Mouse (Mus musculus): ENCODE measurements around the gene Ehd4. TPM values are rescaled to one million over a fixed set of nuclear protein-coding genes. Genes with fewer than 3 reads are reported as not detected.

The Ehd4 gene
- polyA plus RNA-seq, 1 experiment, result 101 TPM

GRCm38 (mm10) chr2:120064639-120065038, 89.8 kb downstream of the Ehd4 start:
- no peak overlapping the region for H3K4me3 ChIP-seq
- no peaks in the 10 kb centered on the region for H3K79me2 ChIP-seq (ENCODE audit: control insufficient read depth, insufficient read depth)
- peaks cover 9% of the 10 kb centered on the region for H3K27me3 ChIP-seq (ENCODE audit: control insufficient read depth, insufficient read depth, insufficient read length)
- no peak overlapping the region for H3K4me2 ChIP-seq (ENCODE audit: low read depth)
- no peaks in the 10 kb centered on the region for H3K36me3 ChIP-seq (ENCODE audit: control insufficient read depth, insufficient read depth)
- no peak for TF ChIP-seq SRF (IDR thresholded peaks at IDR 0.05; ENCODE audit: control insufficient read depth, insufficient read length, low read depth)
- no peak for TF ChIP-seq TCF3 (IDR thresholded peaks at IDR 0.05; ENCODE audit: insufficient read length, low read depth)
- no peak for TF ChIP-seq TCF12 (IDR thresholded peaks at IDR 0.05; ENCODE audit: insufficient read depth, poor library complexity, severe bottlenecking)
- no peak for TF ChIP-seq POLR2AphosphoS2 (IDR thresholded peaks at IDR 0.05; ENCODE audit: insufficient read length, low read depth)
- no peak for TF ChIP-seq POLR2A (IDR thresholded peaks at IDR 0.05; ENCODE audit: insufficient read length, low read depth)
- TF ChIP-seq USF1 (IDR thresholded peaks at IDR 0.05; ENCODE audit: low read depth), result no peak
- TF ChIP-seq E2F4 (IDR thresholded peaks at IDR 0.05; ENCODE audit: insufficient read depth), result no peak
- no peak for TF ChIP-seq CEBPB (IDR thresholded peaks at IDR 0.05; ENCODE audit: insufficient read depth, poor library complexity, severe bottlenecking)
- TF ChIP-seq REST (IDR thresholded peaks at IDR 0.05; ENCODE audit: insufficient read depth, insufficient read length), result no peak
- no peak for TF ChIP-seq MAX (IDR thresholded peaks at IDR 0.05; ENCODE audit: low read depth)
- TF ChIP-seq MYOG (IDR thresholded peaks at IDR 0.05; ENCODE audit: control insufficient read depth in 1 of 3, insufficient read depth in 1 of 3, insufficient read length in 2 of 3, low read depth in 2 of 3), result no peak
- no peak overlapping the region for H3ac ChIP-seq (ENCODE audit: control insufficient read depth, insufficient read length)

GRCm38 (mm10) chr2:120062248-120062647, 92.2 kb downstream of the Ehd4 start:
- no peaks in the 10 kb centered on the region for H3K79me2 ChIP-seq (ENCODE audit: control insufficient read depth, insufficient read depth)
- no peak overlapping the region for H3K4me2 ChIP-seq (ENCODE audit: low read depth)
- H3ac ChIP-seq (ENCODE audit: control insufficient read depth, insufficient read length), result no peak overlapping the region
- H3K27me3 ChIP-seq (ENCODE audit: control insufficient read depth, insufficient read depth, insufficient read length), result peaks cover 26% of the 10 kb centered on the region
- H3K4me3 ChIP-seq, result no peak overlapping the region
- H3K36me3 ChIP-seq (ENCODE audit: control insufficient read depth, insufficient read depth), result no peaks in the 10 kb centered on the region
- no peak for TF ChIP-seq TCF12 (IDR thresholded peaks at IDR 0.05; ENCODE audit: insufficient read depth, poor library complexity, severe bottlenecking)
- TF ChIP-seq MYOD1 (IDR thresholded peaks at IDR 0.05; ENCODE audit: control insufficient read depth in 1 of 3, insufficient read length in 2 of 3, low read depth in 2 of 3), result no peak
- TF ChIP-seq POLR2AphosphoS2 (IDR thresholded peaks at IDR 0.05; ENCODE audit: insufficient read length, low read depth), result no peak
- TF ChIP-seq CEBPB (IDR thresholded peaks at IDR 0.05; ENCODE audit: insufficient read depth, poor library complexity, severe bottlenecking), result no peak
- TF ChIP-seq MAX (IDR thresholded peaks at IDR 0.05; ENCODE audit: low read depth), result no peak
- TF ChIP-seq MYOG (IDR thresholded peaks at IDR 0.05; ENCODE audit: control insufficient read depth in 1 of 3, insufficient read depth in 1 of 3, insufficient read length in 2 of 3, low read depth in 2 of 3), result no peak
- TF ChIP-seq USF1 (IDR thresholded peaks at IDR 0.05; ENCODE audit: low read depth), result no peak
- TF ChIP-seq E2F4 (IDR thresholded peaks at IDR 0.05; ENCODE audit: insufficient read depth), result no peak

GRCm38 (mm10) chr2:120060651-120061050, 93.8 kb downstream of the Ehd4 start:
- H3K27me3 ChIP-seq (ENCODE audit: control insufficient read depth, insufficient read depth, insufficient read length), result peaks cover 32% of the 10 kb centered on the region
- H3K36me3 ChIP-seq (ENCODE audit: control insufficient read depth, insufficient read depth), result no peaks in the 10 kb centered on the region

GRCm38 (mm10) chr2:120060190-120060589, 94.2 kb downstream of the Ehd4 start:
- H3K27me3 ChIP-seq (ENCODE audit: control insufficient read depth, insufficient read depth, insufficient read length), result peaks cover 32% of the 10 kb centered on the region

More at GRCm38 (mm10) chr2:120060651-120061050, 93.8 kb downstream of the Ehd4 start:
- Histone ChIP-seq H3ac (ENCODE audit: control insufficient read depth, insufficient read length) (no peak overlapping the region), H3K79me2 (ENCODE audit: control insufficient read depth, insufficient read depth) (no peaks in the 10 kb centered on the region), H3K4me3 (no peak overlapping the region), H3K4me2 (ENCODE audit: low read depth) (no peak overlapping the region)
- TF ChIP-seq E2F4 (IDR thresholded peaks at IDR 0.05; ENCODE audit: insufficient read depth) (no peak), TCF3 (IDR thresholded peaks at IDR 0.05; ENCODE audit: insufficient read length, low read depth) (no peak), SRF (IDR thresholded peaks at IDR 0.05; ENCODE audit: control insufficient read depth, insufficient read length, low read depth) (no peak)

GRCm38 (mm10) chr2:120059466-120059865, 94.9 kb downstream of the Ehd4 start:
- Histone ChIP-seq H3K4me3 (no peak overlapping the region), H3K4me2 (ENCODE audit: low read depth) (no peak overlapping the region), H3K79me2 (ENCODE audit: control insufficient read depth, insufficient read depth) (no peaks in the 10 kb centered on the region), H3ac (ENCODE audit: control insufficient read depth, insufficient read length) (no peak overlapping the region), H3K27me3 (ENCODE audit: control insufficient read depth, insufficient read depth, insufficient read length) (peaks cover 32% of the 10 kb centered on the region), H3K36me3 (ENCODE audit: control insufficient read depth, insufficient read depth) (no peaks in the 10 kb centered on the region)
- no peak for TF ChIP-seq REST (IDR thresholded peaks at IDR 0.05; ENCODE audit: insufficient read depth, insufficient read length)
- TF ChIP-seq POLR2A (IDR thresholded peaks at IDR 0.05; ENCODE audit: insufficient read length, low read depth), result no peak

More at GRCm38 (mm10) chr2:120060190-120060589, 94.2 kb downstream of the Ehd4 start:
- Histone ChIP-seq H3K4me3 (no peak overlapping the region), H3K4me2 (ENCODE audit: low read depth) (no peak overlapping the region), H3ac (ENCODE audit: control insufficient read depth, insufficient read length) (no peak overlapping the region), H3K36me3 (ENCODE audit: control insufficient read depth, insufficient read depth) (no peaks in the 10 kb centered on the region), H3K79me2 (ENCODE audit: control insufficient read depth, insufficient read depth) (no peaks in the 10 kb centered on the region)
- no peak for TF ChIP-seq POLR2AphosphoS2 (IDR thresholded peaks at IDR 0.05; ENCODE audit: insufficient read length, low read depth)
- TF ChIP-seq USF1 (IDR thresholded peaks at IDR 0.05; ENCODE audit: low read depth), result no peak
- TF ChIP-seq CEBPB (IDR thresholded peaks at IDR 0.05; ENCODE audit: insufficient read depth, poor library complexity, severe bottlenecking), result no peak
- no peak for TF ChIP-seq MYOG (IDR thresholded peaks at IDR 0.05; ENCODE audit: control insufficient read depth in 1 of 3, insufficient read depth in 1 of 3, insufficient read length in 2 of 3, low read depth in 2 of 3)
- no peak for TF ChIP-seq POLR2A (IDR thresholded peaks at IDR 0.05; ENCODE audit: insufficient read length, low read depth)
- no peak for TF ChIP-seq TCF12 (IDR thresholded peaks at IDR 0.05; ENCODE audit: insufficient read depth, poor library complexity, severe bottlenecking)
- TF ChIP-seq TCF3 (IDR thresholded peaks at IDR 0.05; ENCODE audit: insufficient read length, low read depth), result no peak
- no peak for TF ChIP-seq E2F4 (IDR thresholded peaks at IDR 0.05; ENCODE audit: insufficient read depth)
- TF ChIP-seq REST (IDR thresholded peaks at IDR 0.05; ENCODE audit: insufficient read depth, insufficient read length), result no peak
- TF ChIP-seq SRF (IDR thresholded peaks at IDR 0.05; ENCODE audit: control insufficient read depth, insufficient read length, low read depth), result no peak
- no peak for TF ChIP-seq MAX (IDR thresholded peaks at IDR 0.05; ENCODE audit: low read depth)
- no peak for TF ChIP-seq MYOD1 (IDR thresholded peaks at IDR 0.05; ENCODE audit: control insufficient read depth in 1 of 3, insufficient read length in 2 of 3, low read depth in 2 of 3)

Data from myocyte (in vitro differentiated cells).